Mouse (Mus musculus) naive thymus-derived CD4-positive, alpha-beta T cell, adult 2 months (primary cell): ENCODE data around the gene Lrrc74b.
A peak's percentile ranks its signal among the peaks of the same experiment; 100 is the strongest.

Experiments
- DNase-seq: peaks from one replicate; pipeline ENCODE4 v3.0.0-alpha.2; 2011; ENCODE audit warnings: low read depth

Lrrc74b gene

GRCm38 (mm10) chr16:17561128-17561750, at the start of gene Lrrc74b:
Gene Lrrc74b (minus strand): TSS chr16:17561247.
- no peak for DNase-seq

GRCm38 (mm10) chr16:17605684-17606083, 44.6 kb upstream of the Lrrc74b start:
- DNase-seq, result no peak

GRCm38 (mm10) chr16:17604941-17605340, 43.9 kb upstream of the Lrrc74b start:
- DNase-seq, result no peak

- DNase-seq, result no peak
These were observed 40.0 kb upstream of the Lrrc74b start for GRCm38 (mm10) chr16:17600944-17601562.

- no peak for DNase-seq
These were observed 29.7 kb upstream of the Lrrc74b start for GRCm38 (mm10) chr16:17590731-17591130.

GRCm38 (mm10) chr16:17584555-17584954, 23.5 kb upstream of the Lrrc74b start:
- no peak for DNase-seq

- DNase-seq, result peak; percentile 39
These were observed 22.0 kb upstream of the Lrrc74b start, which contains the start of gene Slc7a4 for GRCm38 (mm10) chr16:17583064-17583463. Gene Slc7a4 (minus strand): TSS chr16:17583214.

GRCm38 (mm10) chr16:17576825-17577215, 15.8 kb upstream of the Lrrc74b start:
- no peak for DNase-seq

- DNase-seq, result peak; percentile 23
These were observed 15.1 kb upstream of the Lrrc74b start for GRCm38 (mm10) chr16:17575870-17576824.

GRCm38 (mm10) chr16:17566186-17566585, 5.1 kb upstream of the Lrrc74b start:
- no peak for DNase-seq

- no peak for DNase-seq
These were observed 3.7 kb upstream of the Lrrc74b start for GRCm38 (mm10) chr16:17564771-17565170.

- no peak for DNase-seq
These were observed 3.2 kb upstream of the Lrrc74b start for GRCm38 (mm10) chr16:17564221-17564620.

GRCm38 (mm10) chr16:17563580-17563979, 2.5 kb upstream of the Lrrc74b start:
- no peak for DNase-seq

- no peak for DNase-seq
These were observed 733 bp upstream of the Lrrc74b start, which contains the start of gene P2rx6 for GRCm38 (mm10) chr16:17561751-17562208. Gene P2rx6 (plus strand): TSS chr16:17561885.

- DNase-seq, result no peak
These were observed 1.5 kb downstream of the Lrrc74b start for GRCm38 (mm10) chr16:17559396-17560027.

GRCm38 (mm10) chr16:17558811-17559210, 2.2 kb downstream of the Lrrc74b start:
- DNase-seq, result no peak

GRCm38 (mm10) chr16:17557947-17558480, 3.0 kb downstream of the Lrrc74b start:
- peak; percentile 78 for DNase-seq

GRCm38 (mm10) chr16:17556907-17557306, 4.1 kb downstream of the Lrrc74b start:
- no peak for DNase-seq

- DNase-seq, result no peak
These were observed 4.9 kb downstream of the Lrrc74b start for GRCm38 (mm10) chr16:17556180-17556579.

GRCm38 (mm10) chr16:17554702-17555101, 6.3 kb downstream of the Lrrc74b start:
- DNase-seq, result peak; percentile 20

- peak; percentile 90 for DNase-seq
These were observed 6.9 kb downstream of the Lrrc74b start for GRCm38 (mm10) chr16:17553910-17554685.
